In genomic region chr7:28381017-28381790, GRCm38 (mm10) we compare ENCODE assay signal across 8 mouse cellular contexts. TPM values are rescaled to one million over a fixed set of nuclear protein-coding genes. Genes with fewer than 3 reads are reported as not detected.
A peak's percentile ranks its signal among the peaks of the same experiment; 100 is the strongest.
DNase-seq lines count a peak whose midpoint lies in the region; ATAC-seq and TF ChIP-seq lines count a peak whose summit lies in the region.

No protein-coding gene starts in this region.

- H3K9ac ChIP-seq in forebrain, embryonic 12.5 days = peak overlapping the region; percentile 59
- peak overlapping the region; percentile 62 for H3K9ac ChIP-seq in limb, embryonic 14.5 days (ENCODE audit: low read depth, low read length, severe bottlenecking)
- H3K9ac ChIP-seq in midbrain, embryonic 15.5 days = peak overlapping the region; percentile 19; the same call in 1 of the 2 replicates
- peak overlapping the region; percentile 78 for H3K9ac ChIP-seq in stomach, postnatal 0 days (ENCODE audit: low read length)

- WGBS in forebrain, embryonic 12.5 days = 5% methylated on average over 30 of the region's 30 CpGs
- WGBS in limb, embryonic 14.5 days = 4% methylated on average over 30 of the region's 30 CpGs
- WGBS in midbrain, embryonic 15.5 days = 4% methylated on average over 30 of the region's 30 CpGs
- WGBS in stomach, postnatal 0 days = under 1% methylated on average over 30 of the region's 30 CpGs

- peak overlapping the region; percentile 54 for H3K4me2 ChIP-seq in forebrain, embryonic 12.5 days
- peak overlapping the region; percentile 79 for H3K4me2 ChIP-seq in limb, embryonic 14.5 days (replicated peaks; ENCODE audit: low read depth, low read length, severe bottlenecking)
- peak overlapping the region; percentile 44 for H3K4me2 ChIP-seq in midbrain, embryonic 15.5 days
- H3K4me2 ChIP-seq in stomach, postnatal 0 days (replicated peaks; ENCODE audit: low read depth) = peak overlapping the region; percentile 81

- TF ChIP-seq EP300 in stomach, postnatal 0 days (optimal IDR thresholded peaks at IDR 0.05) = peak; percentile 52

- peaks cover 13% of the 10 kb centered on the region for H3K27me3 ChIP-seq in forebrain, embryonic 12.5 days
- no peaks in the 10 kb centered on the region for H3K27me3 ChIP-seq in limb, embryonic 14.5 days (ENCODE audit: control insufficient read depth, insufficient read depth, low read length)
- H3K27me3 ChIP-seq in midbrain, embryonic 15.5 days (replicated peaks) = no peaks in the 10 kb centered on the region
- H3K27me3 ChIP-seq in stomach, postnatal 0 days (ENCODE audit: control insufficient read depth, insufficient read depth, low read length) = no peaks in the 10 kb centered on the region

- H3K9me3 ChIP-seq in forebrain, embryonic 12.5 days = no peaks in the 10 kb centered on the region
- no peaks in the 10 kb centered on the region for H3K9me3 ChIP-seq in limb, embryonic 14.5 days (ENCODE audit: control insufficient read depth, low read length)
- no peaks in the 10 kb centered on the region for H3K9me3 ChIP-seq in midbrain, embryonic 15.5 days
- H3K9me3 ChIP-seq in stomach, postnatal 0 days (ENCODE audit: control insufficient read depth, low read length) = no peaks in the 10 kb centered on the region

- DNase-seq in urinary bladder, adult 18-20 months (ENCODE audit: low spot score in 2 of 2) = peak; percentile 75 to 89
- no peak for DNase-seq in urinary bladder, postnatal 10 days (ENCODE audit: low spot score)
- peak; percentile 62 for DNase-seq in limb, embryonic 14.5 days (ENCODE audit: low spot score)
- DNase-seq in stomach, postnatal 0 days (ENCODE audit: low spot score) = peak; percentile 97
- DNase-seq in layer of hippocampus, adult 11-12 months (ENCODE audit: low spot score) = no peak

- H3K4me1 ChIP-seq in forebrain, embryonic 12.5 days = peaks cover 53% of the 10 kb centered on the region
- H3K4me1 ChIP-seq in limb, embryonic 14.5 days (ENCODE audit: control insufficient read depth, insufficient read depth, low read length) = peaks cover 63% of the 10 kb centered on the region
- peaks cover 34% of the 10 kb centered on the region for H3K4me1 ChIP-seq in midbrain, embryonic 15.5 days
- peaks cover 14% of the 10 kb centered on the region; the same call in 1 of the 2 replicates for H3K4me1 ChIP-seq in stomach, postnatal 0 days (replicated peaks; ENCODE audit: control insufficient read depth, insufficient read depth)

- ATAC-seq in forebrain, embryonic 12.5 days (ENCODE audit: low FRiP score) = no peak
- ATAC-seq in hematopoietic stem cell, adult 5-6 weeks (replicated peaks in 1 of 2; ENCODE audit: insufficient read depth in 1 of 2, low FRiP score in 2 of 2, low TSS enrichment in 1 of 2, low read depth in 1 of 2, poor library complexity in 2 of 2, severe bottlenecking in 2 of 2) = peak; percentile 20 to 30
- ATAC-seq in limb, embryonic 14.5 days (ENCODE audit: low FRiP score, low read depth) = peak; percentile 21
- no peak for ATAC-seq in midbrain, embryonic 15.5 days (replicated peaks)
- peak; percentile 71 for ATAC-seq in stomach, postnatal 0 days (ENCODE audit: low FRiP score, low TSS enrichment)

- peak overlapping the region; percentile 27 for H3K4me3 ChIP-seq in forebrain, embryonic 12.5 days (replicated peaks)
- H3K4me3 ChIP-seq in limb, embryonic 14.5 days (replicated peaks; ENCODE audit: low read length) = peak overlapping the region; percentile 36
- peak overlapping the region; percentile 13; the same call in 1 of the 2 replicates for H3K4me3 ChIP-seq in midbrain, embryonic 15.5 days
- peak overlapping the region; percentile 39 for H3K4me3 ChIP-seq in stomach, postnatal 0 days (ENCODE audit: low read depth, low read length)

- H3K27ac ChIP-seq in forebrain, embryonic 12.5 days = peak overlapping the region; percentile 83
- peak overlapping the region; percentile 95 for H3K27ac ChIP-seq in limb, embryonic 14.5 days (replicated peaks; ENCODE audit: low read depth, low read length)
- peak overlapping the region; percentile 62 for H3K27ac ChIP-seq in midbrain, embryonic 15.5 days
- H3K27ac ChIP-seq in stomach, postnatal 0 days (replicated peaks) = peak overlapping the region; percentile 100

- no peak for TF ChIP-seq POLR2A in limb, embryonic 14.5 days (IDR thresholded peaks at IDR 0.05; ENCODE audit: borderline replicate concordance, extremely low read depth, insufficient read depth, insufficient read length)

- peaks cover 14% of the 10 kb centered on the region for H3K36me3 ChIP-seq in forebrain, embryonic 12.5 days (replicated peaks)
- peaks cover 11% of the 10 kb centered on the region for H3K36me3 ChIP-seq in limb, embryonic 14.5 days (ENCODE audit: control insufficient read depth, insufficient read depth, low read length)
- 0 out of 2 replicates have a peak, but pooled peaks cover 3% of the 10 kb centered on the region for H3K36me3 ChIP-seq in midbrain, embryonic 15.5 days (replicated peaks)
- H3K36me3 ChIP-seq in stomach, postnatal 0 days (ENCODE audit: control insufficient read depth, insufficient read depth, low read length) = peaks cover 7% of the 10 kb centered on the region; the same call in 1 of the 2 replicates

- no peak for TF ChIP-seq CTCF in stomach, postnatal 0 days (IDR thresholded peaks at IDR 0.05; ENCODE audit: low read depth)

RNA-seq across cellular contexts. Expression of gene Zfp36, which starts 1.2 kb away (rescaled TPM):
- polyA plus RNA-seq in forebrain, embryonic 12.5 days (2016; fragmentation: Nextera tagmentation; extraction: Ambion mirVana) = 5.1 and 5.5 TPM in 2 replicates
- 166 and 198 TPM in 2 replicates for total RNA-seq in hematopoietic stem cell, adult 5-6 weeks (2017)
- polyA plus RNA-seq in limb, embryonic 14.5 days (2012; rRNA removed) = 12.3 and 19.0 TPM in 2 replicates
- 16.0 TPM in 2 replicates for polyA plus RNA-seq in limb, embryonic 14.5 days (2014; fragmentation: Nextera tagmentation; extraction: Ambion mirVana)
- polyA plus RNA-seq in midbrain, embryonic 15.5 days (2015; fragmentation: Nextera tagmentation; extraction: Ambion mirVana) = 3.2 and 3.3 TPM in 2 replicates
- 29.1 and 29.4 TPM in 2 replicates for polyA plus RNA-seq in stomach, postnatal 0 days (2015; fragmentation: Nextera tagmentation; extraction: Ambion mirVana)

RNA-seq across cellular contexts. Expression of gene Plekhg2, which starts 8.8 kb away (rescaled TPM):
- 67.0 and 69.7 TPM in 2 replicates for polyA plus RNA-seq in forebrain, embryonic 12.5 days (2016; fragmentation: Nextera tagmentation; extraction: Ambion mirVana)
- 3.5 and 12.5 TPM in 2 replicates for total RNA-seq in hematopoietic stem cell, adult 5-6 weeks (2017)
- polyA plus RNA-seq in limb, embryonic 14.5 days (2012; rRNA removed) = 67.3 and 87.8 TPM in 2 replicates
- polyA plus RNA-seq in limb, embryonic 14.5 days (2014; fragmentation: Nextera tagmentation; extraction: Ambion mirVana) = 59.0 and 69.1 TPM in 2 replicates
- polyA plus RNA-seq in midbrain, embryonic 15.5 days (2015; fragmentation: Nextera tagmentation; extraction: Ambion mirVana) = 28.8 and 32.5 TPM in 2 replicates
- polyA plus RNA-seq in stomach, postnatal 0 days (2015; fragmentation: Nextera tagmentation; extraction: Ambion mirVana) = 13.4 and 15.1 TPM in 2 replicates

RNA-seq across cellular contexts. Expression of gene Med29, which starts 11.3 kb away (rescaled TPM):
- 43.1 and 43.6 TPM in 2 replicates for polyA plus RNA-seq in forebrain, embryonic 12.5 days (2016; fragmentation: Nextera tagmentation; extraction: Ambion mirVana)
- 15.8 and 32.4 TPM in 2 replicates for total RNA-seq in hematopoietic stem cell, adult 5-6 weeks (2017)
- 47.5 and 61.6 TPM in 2 replicates for polyA plus RNA-seq in limb, embryonic 14.5 days (2012; rRNA removed)
- 46.6 and 49.9 TPM in 2 replicates for polyA plus RNA-seq in limb, embryonic 14.5 days (2014; fragmentation: Nextera tagmentation; extraction: Ambion mirVana)
- polyA plus RNA-seq in midbrain, embryonic 15.5 days (2015; fragmentation: Nextera tagmentation; extraction: Ambion mirVana) = 46.6 and 47.0 TPM in 2 replicates
- 27.5 and 28.3 TPM in 2 replicates for polyA plus RNA-seq in stomach, postnatal 0 days (2015; fragmentation: Nextera tagmentation; extraction: Ambion mirVana)

RNA-seq across cellular contexts. Expression of gene Paf1, which starts 11.5 kb away (rescaled TPM):
- 84.6 and 86.2 TPM in 2 replicates for polyA plus RNA-seq in forebrain, embryonic 12.5 days (2016; fragmentation: Nextera tagmentation; extraction: Ambion mirVana)
- 181 and 184 TPM in 2 replicates for total RNA-seq in hematopoietic stem cell, adult 5-6 weeks (2017)
- 97.8 and 102 TPM in 2 replicates for polyA plus RNA-seq in limb, embryonic 14.5 days (2012; rRNA removed)
- polyA plus RNA-seq in limb, embryonic 14.5 days (2014; fragmentation: Nextera tagmentation; extraction: Ambion mirVana) = 54.2 and 63.1 TPM in 2 replicates
- 92.5 and 110 TPM in 2 replicates for polyA plus RNA-seq in midbrain, embryonic 15.5 days (2015; fragmentation: Nextera tagmentation; extraction: Ambion mirVana)
- polyA plus RNA-seq in stomach, postnatal 0 days (2015; fragmentation: Nextera tagmentation; extraction: Ambion mirVana) = 35.9 and 38.6 TPM in 2 replicates

RNA-seq across cellular contexts. Expression of gene Rps16, which starts 30.8 kb away (rescaled TPM):
- 594 and 628 TPM in 2 replicates for polyA plus RNA-seq in forebrain, embryonic 12.5 days (2016; fragmentation: Nextera tagmentation; extraction: Ambion mirVana)
- 943 and 1,083 TPM in 2 replicates for total RNA-seq in hematopoietic stem cell, adult 5-6 weeks (2017)
- 1,848 and 2,127 TPM in 2 replicates for polyA plus RNA-seq in limb, embryonic 14.5 days (2012; rRNA removed)
- 1,280 and 1,345 TPM in 2 replicates for polyA plus RNA-seq in limb, embryonic 14.5 days (2014; fragmentation: Nextera tagmentation; extraction: Ambion mirVana)
- polyA plus RNA-seq in midbrain, embryonic 15.5 days (2015; fragmentation: Nextera tagmentation; extraction: Ambion mirVana) = 430 and 438 TPM in 2 replicates
- 880 and 955 TPM in 2 replicates for polyA plus RNA-seq in stomach, postnatal 0 days (2015; fragmentation: Nextera tagmentation; extraction: Ambion mirVana)

Comparison
In these comparisons a context has a peak if more than half of its experiments do, and no peak if none do; other contexts are left out.
1. DNase-seq: peak in urinary bladder, adult 18-20 months (2 of 2), limb, embryonic 14.5 days (single experiment) and stomach, postnatal 0 days (single experiment); none in urinary bladder, postnatal 10 days (single experiment) and layer of hippocampus, adult 11-12 months (single experiment).
2. ATAC-seq: peak in hematopoietic stem cell, adult 5-6 weeks (2 of 2), limb, embryonic 14.5 days (single experiment) and stomach, postnatal 0 days (single experiment); none in forebrain, embryonic 12.5 days (single experiment) and midbrain, embryonic 15.5 days (single experiment).
3. H3K9ac ChIP-seq: peak in every context shown above with its lines; median percentile 78 in stomach, postnatal 0 days; 62 in limb, embryonic 14.5 days; 59 in forebrain, embryonic 12.5 days; 19 in midbrain, embryonic 15.5 days.
4. Peak in every context shown above with its lines, with median percentiles within 50 percentile points of each other: H3K27ac ChIP-seq, H3K4me2 ChIP-seq and H3K4me3 ChIP-seq.